Comparison of ENCODE assay signal across 7 mouse cellular contexts in genomic region chr11:40694311-40695087, GRCm38 (mm10). TPM values are rescaled to one million over a fixed set of nuclear protein-coding genes. Genes with fewer than 3 reads are reported as not detected.
DNase-seq lines count a peak whose midpoint lies in the region; ATAC-seq lines count a peak whose summit lies in the region.

No protein-coding gene starts in this region.

- under 1% methylated on average over 31 of the region's 31 CpGs for WGBS in midbrain, embryonic 11.5 days

- peak; percentile 39 for ATAC-seq in inflammation-experienced regulatory T-cells, adult 6 months
- peak; percentile 75 for ATAC-seq in midbrain, embryonic 11.5 days (ENCODE audit: low FRiP score)

- H3K27me3 ChIP-seq in midbrain, embryonic 11.5 days (ENCODE audit: control insufficient read depth, insufficient read depth, low read length) = no peaks in the 10 kb centered on the region

- intact Hi-C loops in gastrocnemius, postnatal 14 days (cut with DNase I; ENCODE audit: low total_unique reads) = loop anchor here (10.0 kb wide), 1 partner anchor 60 kb away; the partner anchor contains the start of gene Ccng1
- intact Hi-C loops in left cerebral cortex, postnatal 4 days (cut with DNase I) = no loop called here

- H3K4me1 ChIP-seq in midbrain, embryonic 11.5 days (ENCODE audit: control insufficient read depth, insufficient read depth, low read length) = peaks cover 11% of the 10 kb centered on the region

- H3K27ac ChIP-seq in midbrain, embryonic 11.5 days (ENCODE audit: low read depth, low read length) = peak overlapping the region; percentile 92

- H3K4me3 ChIP-seq in midbrain, embryonic 11.5 days (ENCODE audit: low read depth, low read length) = peak overlapping the region; percentile 84

- peak overlapping the region; percentile 64 for H3K4me2 ChIP-seq in midbrain, embryonic 11.5 days

- no peaks in the 10 kb centered on the region for H3K36me3 ChIP-seq in midbrain, embryonic 11.5 days (ENCODE audit: control insufficient read depth, insufficient read depth, low read length)

- peak; percentile 48 to 60 for DNase-seq in adrenal gland, adult 18-20 months (ENCODE audit: low spot score in 2 of 2)
- peak; percentile 27 to 61 for DNase-seq in cerebellum, postnatal 4 days (ENCODE audit: low spot score in 2 of 2)
- DNase-seq in gastrocnemius, postnatal 14 days = peak; percentile 61
- peak; percentile 65 for DNase-seq in left cerebral cortex, postnatal 4 days
- DNase-seq in midbrain, embryonic 11.5 days (ENCODE audit: low spot score, missing footprints) = peak; percentile 97
- peak; percentile 38 for DNase-seq in spleen, adult 12 weeks (ENCODE audit: low spot score)

- H3K9me3 ChIP-seq in midbrain, embryonic 11.5 days (ENCODE audit: control insufficient read depth, low read length) = no peaks in the 10 kb centered on the region

- peak overlapping the region; percentile 95 for H3K9ac ChIP-seq in midbrain, embryonic 11.5 days (ENCODE audit: low read length)

RNA-seq across cellular contexts. Expression of gene Mat2b, which starts 0.5 kb away (rescaled TPM):
- 10 to 100 TPM; 65.5 to 68.3 TPM for total RNA-seq in adrenal gland, adult 18-20 months (2021)
- 10 to 100 TPM; 50.2 to 53.9 TPM for total RNA-seq in gastrocnemius, postnatal 14 days (2021)
- polyA plus RNA-seq in inflammation-experienced regulatory T-cells, adult 6 months (2017; shearing (Covaris generic)) = 100 to 1,000 TPM; 222 to 245 (median 230) TPM
- 10 to 100 TPM; 56.9 to 61.3 TPM for total RNA-seq in left cerebral cortex, postnatal 4 days (2021)
- polyA plus RNA-seq in midbrain, embryonic 11.5 days (2014; fragmentation: Nextera tagmentation; extraction: Ambion mirVana) = 107 and 111 TPM in 2 replicates

RNA-seq across cellular contexts. Expression of gene Hmmr, which starts 38.7 kb away (rescaled TPM):
- under 1 TPM; 0.58 to 0.60 TPM for total RNA-seq in adrenal gland, adult 18-20 months (2021)
- 1 to 10 TPM; 1.8 to 1.9 TPM for total RNA-seq in gastrocnemius, postnatal 14 days (2021)
- 10 to 100 TPM in 1 of 3 experiments, 1 to 10 TPM in 2; 2.8 to 46.9 (median 4.5) TPM for polyA plus RNA-seq in inflammation-experienced regulatory T-cells, adult 6 months (2017; shearing (Covaris generic))
- 1 to 10 TPM; 3.2 to 3.6 TPM for total RNA-seq in left cerebral cortex, postnatal 4 days (2021)
- polyA plus RNA-seq in midbrain, embryonic 11.5 days (2014; fragmentation: Nextera tagmentation; extraction: Ambion mirVana) = 66.1 and 67.2 TPM in 2 replicates

RNA-seq across cellular contexts. Expression of gene Nudcd2, which starts 39.0 kb away (rescaled TPM):
- total RNA-seq in adrenal gland, adult 18-20 months (2021) = 10 to 100 TPM; 23.1 to 29.9 TPM
- total RNA-seq in gastrocnemius, postnatal 14 days (2021) = 10 to 100 TPM; 14.3 to 20.1 TPM
- polyA plus RNA-seq in inflammation-experienced regulatory T-cells, adult 6 months (2017; shearing (Covaris generic)) = 10 to 100 TPM; 39.3 to 75.1 (median 40.0) TPM
- 10 to 100 TPM; 23.1 to 24.1 TPM for total RNA-seq in left cerebral cortex, postnatal 4 days (2021)
- 196 and 215 TPM in 2 replicates for polyA plus RNA-seq in midbrain, embryonic 11.5 days (2014; fragmentation: Nextera tagmentation; extraction: Ambion mirVana)

Comparison
In these comparisons a context has a peak if more than half of its experiments do, and no peak if none do; other contexts are left out.
1. Peak in every context shown above with its lines: DNase-seq, ATAC-seq, H3K4me3 ChIP-seq and H3K27ac ChIP-seq.
2. DNase-seq: peak in every context shown above with its lines; median percentile 97 in midbrain, embryonic 11.5 days; 65 in left cerebral cortex, postnatal 4 days; 61 in gastrocnemius, postnatal 14 days; 54 in adrenal gland, adult 18-20 months; 44 in cerebellum, postnatal 4 days; 38 in spleen, adult 12 weeks.